Mouse (Mus musculus): ENCODE results near the gene Zfp607b. TPM values are rescaled to one million over a fixed set of nuclear protein-coding genes. Genes with fewer than 3 reads are reported as not detected.

Zfp607b gene
- polyA plus RNA-seq, 1 experiment from 2014 or later = 9.9 TPM

- Histone ChIP-seq H3K4me1 (peaks cover 15% of the 10 kb centered on the region), H3K36me3 (no peaks in the 10 kb centered on the region), H3K9me3 (no peaks in the 10 kb centered on the region), H3K9ac (replicated peaks) (peak overlapping the region; percentile 69; the same call in 1 of the 2 replicates), H3K27ac (replicated peaks) (no peak overlapping the region), H3K27me3 (no peaks in the 10 kb centered on the region), H3K4me3 (0 out of 2 replicates have a peak overlapping the region, but pooled peaks have one; percentile 50), H3K4me2 (replicated peaks) (peak overlapping the region; percentile 73)
- WGBS = 64% methylated on average over 3 of the region's 3 CpGs
- ATAC-seq (ENCODE audit: low FRiP score, low read depth) = no peak
These were observed 1.3 kb upstream of the Zfp607b start for GRCm38 (mm10) chr7:27687836-27688235.

DNA sequence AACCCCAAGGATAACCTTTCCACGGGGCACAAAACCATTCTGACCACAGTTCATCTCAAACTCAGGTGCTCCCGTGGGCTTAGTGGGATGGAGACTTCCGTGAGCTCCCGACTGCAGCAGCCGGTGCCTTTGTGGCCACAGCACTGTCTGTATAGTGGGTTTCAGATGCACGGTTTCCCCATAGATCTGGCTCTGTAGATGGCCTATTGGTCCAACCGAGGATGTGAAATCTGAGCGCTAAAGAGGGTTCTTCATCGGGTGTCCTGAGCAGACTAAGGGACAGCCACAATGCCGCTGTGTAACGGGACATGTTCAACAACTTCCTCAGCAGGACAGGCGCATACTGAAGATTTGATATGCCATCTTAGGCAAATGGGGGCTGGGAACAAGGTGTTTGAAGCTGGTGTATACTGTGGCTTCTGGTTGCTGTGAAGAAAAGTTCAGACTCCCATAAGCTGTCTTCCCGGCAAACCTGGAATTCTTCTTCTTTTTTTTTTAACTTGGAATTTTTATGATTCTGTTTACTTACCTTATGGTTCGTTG is 823 bp upstream of the Zfp607b start:
- no peaks in the 10 kb centered on the region for H3K36me3 ChIP-seq
- H3K27ac ChIP-seq (replicated peaks) = peak overlapping the region; percentile 75
- H3K9ac ChIP-seq (replicated peaks) = peak overlapping the region; percentile 69
- peak overlapping the region; percentile 50 for H3K4me3 ChIP-seq
- H3K4me2 ChIP-seq (replicated peaks) = peak overlapping the region; percentile 73
- H3K4me1 ChIP-seq = peaks cover 15% of the 10 kb centered on the region
- WGBS = 36% methylated on average over 14 of the region's 14 CpGs
- ATAC-seq (ENCODE audit: low FRiP score, low read depth) = no peak
- no peaks in the 10 kb centered on the region for H3K27me3 ChIP-seq
- no peaks in the 10 kb centered on the region for H3K9me3 ChIP-seq

- Histone ChIP-seq H3K4me2 (replicated peaks) (no peak overlapping the region), H3K9ac (replicated peaks) (no peak overlapping the region), H3K9me3 (no peaks in the 10 kb centered on the region), H3K27ac (replicated peaks) (no peak overlapping the region), H3K4me3 (no peak overlapping the region), H3K36me3 (peaks cover 13% of the 10 kb centered on the region; the same call in 1 of the 2 replicates), H3K27me3 (no peaks in the 10 kb centered on the region), H3K4me1 (peaks cover 12% of the 10 kb centered on the region)
- ATAC-seq (ENCODE audit: low FRiP score, low read depth) = no peak
- WGBS = 34% methylated on average over 5 of the region's 5 CpGs
These were observed 1.9 kb downstream of the Zfp607b start for GRCm38 (mm10) chr7:27691076-27691475.

DNA sequence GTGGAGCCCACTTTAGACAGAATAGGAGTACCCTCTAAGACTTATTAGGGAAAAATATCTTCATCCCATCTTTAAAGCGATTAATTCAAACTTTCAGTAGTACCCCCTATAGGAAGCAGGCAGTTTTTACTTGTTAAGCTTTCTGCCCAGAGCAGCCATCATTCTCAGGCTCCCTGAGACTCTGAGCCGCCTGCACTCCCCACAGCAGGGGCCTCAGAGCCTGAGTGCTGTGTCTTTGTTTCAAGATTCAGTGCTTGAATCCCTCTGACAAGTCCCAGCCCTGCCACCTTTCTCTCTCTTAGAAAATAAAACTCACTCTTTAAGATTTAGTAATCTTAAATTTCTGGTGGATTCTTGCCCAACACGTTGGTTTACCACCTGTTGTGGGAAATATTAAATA is 7.6 kb downstream of the Zfp607b start:
- WGBS = 23% methylated on average over 3 of the region's 3 CpGs

GRCm38 (mm10) chr7:27710402-27710801 is 21.3 kb downstream of the Zfp607b start:
- Histone ChIP-seq H3K9me3 (peaks cover 25% of the 10 kb centered on the region), H3K4me1 (no peaks in the 10 kb centered on the region), H3K36me3 (no peaks in the 10 kb centered on the region), H3K4me2 (replicated peaks) (no peak overlapping the region), H3K9ac (replicated peaks) (no peak overlapping the region), H3K4me3 (no peak overlapping the region), H3K27ac (replicated peaks) (no peak overlapping the region), H3K27me3 (no peaks in the 10 kb centered on the region)
- WGBS = 81% methylated on average over 7 of the region's 7 CpGs
- ATAC-seq (ENCODE audit: low FRiP score, low read depth) = no peak

More for the DNA sequence above, 7.6 kb downstream of the Zfp607b start:
- Histone ChIP-seq H3K27me3 (no peaks in the 10 kb centered on the region), H3K27ac (replicated peaks) (no peak overlapping the region), H3K9me3 (no peaks in the 10 kb centered on the region), H3K4me2 (replicated peaks) (no peak overlapping the region), H3K4me1 (no peaks in the 10 kb centered on the region), H3K4me3 (no peak overlapping the region), H3K36me3 (peaks cover 27% of the 10 kb centered on the region), H3K9ac (replicated peaks) (no peak overlapping the region)
- ATAC-seq (ENCODE audit: low FRiP score, low read depth) = no peak

- 89% methylated on average over 8 of the region's 8 CpGs for WGBS
- Histone ChIP-seq H3K36me3 (no peaks in the 10 kb centered on the region), H3K4me3 (no peak overlapping the region), H3K27ac (replicated peaks) (no peak overlapping the region), H3K27me3 (no peaks in the 10 kb centered on the region), H3K4me1 (no peaks in the 10 kb centered on the region), H3K4me2 (replicated peaks) (no peak overlapping the region), H3K9me3 (no peaks in the 10 kb centered on the region), H3K9ac (replicated peaks) (no peak overlapping the region)
- no peak for ATAC-seq (ENCODE audit: low FRiP score, low read depth)
These were observed 32.8 kb downstream of the Zfp607b start for GRCm38 (mm10) chr7:27721951-27722350.

DNA sequence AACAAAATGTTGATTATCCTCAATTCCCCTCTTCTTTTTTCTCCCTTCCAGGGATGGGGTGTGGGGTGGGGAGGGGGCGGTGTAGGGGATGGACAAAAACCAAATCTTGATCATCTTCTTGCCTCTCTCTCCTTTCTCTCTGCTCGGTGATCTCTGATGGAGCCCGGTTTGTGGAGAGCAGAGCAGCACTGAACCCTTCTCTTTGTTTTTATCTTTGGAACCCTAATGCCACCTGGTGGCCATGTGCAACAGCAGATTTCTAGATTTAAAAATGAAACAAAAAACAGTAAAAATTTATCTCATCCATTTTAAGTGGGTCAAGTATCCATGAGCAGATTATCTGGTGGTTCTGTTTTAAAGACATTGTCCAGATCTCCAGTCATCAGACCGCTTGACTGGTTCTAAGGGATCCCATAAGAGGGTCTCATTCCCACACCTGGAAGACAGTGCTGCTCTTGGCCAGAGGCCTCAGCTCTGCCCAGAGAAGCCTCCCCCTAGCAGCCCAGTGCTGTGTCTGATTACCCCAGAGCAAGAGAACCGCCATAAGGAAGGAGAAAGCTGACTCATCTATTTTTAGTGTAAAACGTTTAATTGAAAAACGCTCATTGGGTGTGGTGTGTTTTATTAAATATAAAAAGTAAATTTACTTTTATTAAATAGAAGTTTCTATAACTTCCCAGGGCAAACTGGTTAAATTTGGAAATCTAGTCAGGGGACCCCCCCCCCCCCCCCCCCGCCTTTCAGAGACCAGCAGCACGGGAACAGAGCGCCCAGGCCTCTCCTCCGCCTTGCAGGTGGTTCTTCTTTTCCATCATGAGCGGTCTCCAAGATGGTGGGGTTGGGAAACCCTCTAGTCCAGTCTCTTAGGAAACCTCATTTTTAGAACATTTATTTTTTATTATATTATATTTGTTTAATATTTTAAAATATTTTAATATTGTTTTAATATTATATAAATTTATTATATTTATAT is 36.7 kb downstream of the Zfp607b start:
- no peak overlapping the region for H3K4me3 ChIP-seq
- H3K4me1 ChIP-seq = no peaks in the 10 kb centered on the region
- peak overlapping the region; percentile 54; the same call in 1 of the 2 replicates for H3K27ac ChIP-seq (replicated peaks)
- no peak overlapping the region; the same call in 1 of the 2 replicates for H3K9ac ChIP-seq (replicated peaks)
- WGBS = 36% methylated on average over 12 of the region's 12 CpGs
- ATAC-seq (ENCODE audit: low FRiP score, low read depth) = peak; percentile 84
- no peaks in the 10 kb centered on the region for H3K9me3 ChIP-seq
- peak overlapping the region; percentile 14; the same call in 1 of the 2 replicates for H3K4me2 ChIP-seq (replicated peaks)
- H3K36me3 ChIP-seq = no peaks in the 10 kb centered on the region
- H3K27me3 ChIP-seq = no peaks in the 10 kb centered on the region

GRCm38 (mm10) chr7:27727471-27727870 is 38.3 kb downstream of the Zfp607b start:
- no peak overlapping the region for H3K4me2 ChIP-seq (replicated peaks)
- H3K9ac ChIP-seq (replicated peaks) = no peak overlapping the region
- no peaks in the 10 kb centered on the region for H3K27me3 ChIP-seq
- H3K27ac ChIP-seq (replicated peaks) = no peak overlapping the region
- H3K9me3 ChIP-seq = no peaks in the 10 kb centered on the region
- no peaks in the 10 kb centered on the region for H3K36me3 ChIP-seq
- no peak for ATAC-seq (ENCODE audit: low FRiP score, low read depth)
- WGBS = 54% methylated on average over 2 of the region's 2 CpGs
- H3K4me1 ChIP-seq = peaks cover 2% of the 10 kb centered on the region
- no peak overlapping the region for H3K4me3 ChIP-seq

GRCm38 (mm10) chr7:27731281-27731883 is 42.2 kb downstream of the Zfp607b start, which contains the start of gene Zfp60:
TSS of gene Zfp60 (plus strand) at chr7:27731389.
- Histone ChIP-seq H3K4me2 (replicated peaks) (peak within 1 kb of the TSS; percentile 71), H3K4me1 (peaks cover 37% of the 10 kb centered on the region), H3K27ac (replicated peaks) (peak within 1 kb of the TSS; percentile 98), H3K9me3 (no peaks in the 10 kb centered on the region), H3K4me3 (peak within 1 kb of the TSS; percentile 73), H3K36me3 (no peaks in the 10 kb centered on the region), H3K27me3 (no peaks in the 10 kb centered on the region), H3K9ac (replicated peaks) (peak within 1 kb of the TSS; percentile 95)
- WGBS = under 1% methylated on average over 35 of the region's 35 CpGs
- peak; percentile 92 for ATAC-seq (ENCODE audit: low FRiP score, low read depth)

DNA sequence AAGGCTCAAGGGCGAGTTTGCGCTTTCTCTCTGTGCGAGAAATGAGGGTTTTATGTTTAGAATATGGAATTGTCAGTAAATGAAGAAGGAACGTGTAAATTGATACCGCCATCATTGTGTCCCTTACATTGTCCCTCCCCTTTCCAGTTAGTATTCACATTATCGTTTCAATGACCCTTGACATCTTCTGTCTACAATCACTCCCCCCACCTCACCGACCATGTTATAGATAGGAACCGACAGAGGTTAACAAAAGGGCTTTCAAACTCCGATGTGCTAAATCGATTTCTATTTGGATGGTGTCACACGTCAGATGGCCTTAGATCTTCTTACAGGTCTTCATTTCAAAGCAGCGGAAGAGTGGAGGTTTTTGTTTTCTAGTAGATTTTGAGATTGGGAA is 42.8 kb downstream of the Zfp607b start:
- Histone ChIP-seq H3K9me3 (no peaks in the 10 kb centered on the region), H3K36me3 (no peaks in the 10 kb centered on the region), H3K4me2 (replicated peaks) (peak overlapping the region; percentile 71), H3K4me1 (peaks cover 37% of the 10 kb centered on the region), H3K4me3 (peak overlapping the region; percentile 73), H3K9ac (replicated peaks) (peak overlapping the region; percentile 95), H3K27ac (replicated peaks) (peak overlapping the region; percentile 98), H3K27me3 (no peaks in the 10 kb centered on the region)
- peak; percentile 31; the same call in 1 of the 2 replicates for ATAC-seq (ENCODE audit: low FRiP score, low read depth)
- WGBS = 2% methylated on average over 12 of the region's 12 CpGs

- Histone ChIP-seq H3K27ac (replicated peaks) (peak overlapping the region; percentile 98), H3K9me3 (no peaks in the 10 kb centered on the region), H3K36me3 (0 out of 2 replicates have a peak, but pooled peaks cover under 1% of the 10 kb centered on the region), H3K27me3 (no peaks in the 10 kb centered on the region), H3K9ac (replicated peaks) (peak overlapping the region; percentile 95), H3K4me1 (peaks cover 37% of the 10 kb centered on the region), H3K4me2 (replicated peaks) (peak overlapping the region; percentile 71), H3K4me3 (peak overlapping the region; percentile 73)
- no peak for ATAC-seq (ENCODE audit: low FRiP score, low read depth)
- WGBS = 59% methylated on average over 6 of the region's 6 CpGs
These were observed 43.4 kb downstream of the Zfp607b start for GRCm38 (mm10) chr7:27732508-27732907.
